Mouse (Mus musculus) thymus, adult 2 months (tissue): Measurements from ENCODE around the gene Spop.

Experiments used
- CTCF ChIP-seq: fragments of 200-500 bp; IDR thresholded peaks from 2 replicates; pipeline ENCODE4 v1.5.1; 2012; ENCODE audit warnings: mild to moderate bottlenecking, control low read depth, low read length, moderate library complexity, borderline replicate concordance; ENCODE audit not compliant: control insufficient read depth, poor library complexity, insufficient read depth; ENCODE audit errors: extremely low read depth
- POLR2A ChIP-seq: fragments of 200-500 bp; IDR thresholded peaks from 2 replicates; pipeline ENCODE4 v1.6.1; 2012; ENCODE audit warnings: mild to moderate bottlenecking, low read length, control low read depth, moderate library complexity; ENCODE audit not compliant: control insufficient read depth, poor library complexity, insufficient read depth; ENCODE audit errors: extremely low read depth

- TF ChIP-seq POLR2A (no peak), CTCF (no peak)
Observed at GRCm38 (mm10) chr11:95479458-95479857, 65.6 kb downstream of the Spop start.
